Mouse (Mus musculus): ENCODE measurements around the gene Wdr93. TPM values are rescaled to one million over a fixed set of nuclear protein-coding genes. Genes with fewer than 3 reads are reported as not detected.

Gene Wdr93
- polyA plus RNA-seq, 1 experiment = not detected

DNA sequence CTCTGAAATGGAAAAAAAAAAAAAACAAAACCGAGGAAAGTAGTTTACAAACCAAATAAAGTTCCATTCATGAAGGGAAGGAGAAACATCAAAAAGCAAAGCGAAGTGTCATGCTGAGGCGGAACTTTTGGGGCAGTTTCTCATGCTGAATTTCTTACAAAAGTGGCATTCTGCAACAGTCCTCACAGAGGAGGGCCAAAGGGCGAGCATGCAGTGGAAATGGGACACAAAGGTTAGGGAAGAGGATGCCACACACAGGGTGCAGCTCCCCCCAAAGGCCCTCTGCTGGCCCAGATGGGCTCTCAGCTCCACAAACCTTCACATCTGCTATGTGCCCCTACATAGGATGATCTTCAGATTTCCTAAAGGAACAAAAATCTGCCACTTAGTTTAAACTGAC is 2.7 kb upstream of the Wdr93 start:
- TF ChIP-seq GATA1 (IDR thresholded peaks at IDR 0.05; ENCODE audit: low read length) = no peak
- no peak for TF ChIP-seq TAL1 (IDR thresholded peaks at IDR 0.05; ENCODE audit: low read length)
- no peak overlapping the region for H3K4me3 ChIP-seq (replicated peaks)
- H3K4me1 ChIP-seq (ENCODE audit: control insufficient read depth) = peaks cover 10% of the 10 kb centered on the region
- no peaks in the 10 kb centered on the region; the same call in 1 of the 2 replicates for H3K36me3 ChIP-seq (ENCODE audit: control insufficient read depth)
- H3K27me3 ChIP-seq (ENCODE audit: control insufficient read depth) = no peaks in the 10 kb centered on the region
- no peaks in the 10 kb centered on the region for H3K9me3 ChIP-seq (ENCODE audit: control insufficient read depth, low read length)

- H3K9me3 ChIP-seq (ENCODE audit: control insufficient read depth, low read length) = no peaks in the 10 kb centered on the region
- peaks cover 10% of the 10 kb centered on the region for H3K4me1 ChIP-seq (ENCODE audit: control insufficient read depth)
- H3K27me3 ChIP-seq (ENCODE audit: control insufficient read depth) = no peaks in the 10 kb centered on the region
- H3K4me3 ChIP-seq (replicated peaks) = peak overlapping the region; percentile 66
- TF ChIP-seq GATA1 (IDR thresholded peaks at IDR 0.05; ENCODE audit: low read length) = no peak
- H3K36me3 ChIP-seq (ENCODE audit: control insufficient read depth) = no peaks in the 10 kb centered on the region
Observed at GRCm38 (mm10) chr7:79742277-79742658, 695 bp upstream of the Wdr93 start.

DNA sequence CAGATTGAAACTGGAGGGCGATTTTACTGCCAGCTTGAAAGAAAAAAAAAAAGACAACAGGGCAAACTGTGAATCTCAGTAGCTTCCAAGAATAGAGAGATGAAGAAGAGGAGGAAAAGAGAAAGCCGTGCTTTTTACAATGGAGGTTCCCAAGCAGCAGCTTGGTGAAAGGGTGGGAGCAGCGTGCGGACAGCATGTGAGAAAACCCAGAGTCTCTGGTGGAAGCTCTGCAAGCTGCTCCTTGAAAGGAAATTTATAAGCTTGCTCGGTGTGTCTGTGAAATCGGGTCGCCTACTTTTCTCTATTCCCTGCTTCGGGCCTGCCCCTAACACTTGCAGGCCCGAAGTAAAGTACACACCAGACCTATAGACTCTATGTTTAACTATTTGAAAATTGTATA is 1.1 kb downstream of the Wdr93 start:
- TF ChIP-seq GATA1 (IDR thresholded peaks at IDR 0.05; ENCODE audit: low read length) (no peak), TAL1 (IDR thresholded peaks at IDR 0.05; ENCODE audit: low read length) (no peak)
- Histone ChIP-seq H3K27me3 (ENCODE audit: control insufficient read depth) (no peaks in the 10 kb centered on the region), H3K4me1 (ENCODE audit: control insufficient read depth) (peaks cover 10% of the 10 kb centered on the region), H3K9me3 (ENCODE audit: control insufficient read depth, low read length) (no peaks in the 10 kb centered on the region), H3K4me3 (replicated peaks) (no peak overlapping the region), H3K36me3 (ENCODE audit: control insufficient read depth) (no peaks in the 10 kb centered on the region)

DNA sequence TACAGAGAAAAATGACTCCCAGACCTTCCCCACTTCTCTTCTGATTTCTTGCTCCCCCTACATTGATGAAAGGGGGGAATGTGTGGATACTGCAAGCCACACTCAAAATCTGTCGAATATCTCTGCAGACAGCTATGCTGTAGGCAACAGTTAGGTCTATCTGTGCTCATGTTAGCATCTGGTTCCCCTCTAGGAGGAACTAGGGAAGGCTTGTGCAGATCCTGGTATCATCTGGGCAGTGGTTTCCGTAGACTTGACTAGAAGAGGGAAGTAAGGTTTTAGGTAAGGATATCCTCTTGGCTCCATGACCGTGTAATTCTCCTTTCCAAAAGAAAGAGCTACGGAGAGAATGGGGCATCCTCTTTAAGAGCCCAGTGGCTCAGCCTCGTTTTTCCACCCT is 1.6 kb downstream of the Wdr93 start:
- Histone ChIP-seq H3K9me3 (ENCODE audit: control insufficient read depth, low read length) (no peaks in the 10 kb centered on the region), H3K36me3 (ENCODE audit: control insufficient read depth) (no peaks in the 10 kb centered on the region), H3K4me3 (replicated peaks) (no peak overlapping the region), H3K27me3 (ENCODE audit: control insufficient read depth) (no peaks in the 10 kb centered on the region), H3K4me1 (ENCODE audit: control insufficient read depth) (peaks cover 10% of the 10 kb centered on the region)
- TF ChIP-seq GATA1 (IDR thresholded peaks at IDR 0.05; ENCODE audit: low read length) (no peak), TAL1 (IDR thresholded peaks at IDR 0.05; ENCODE audit: low read length) (no peak)

- Histone ChIP-seq H3K36me3 (ENCODE audit: control insufficient read depth) (no peaks in the 10 kb centered on the region), H3K27me3 (ENCODE audit: control insufficient read depth) (no peaks in the 10 kb centered on the region), H3K4me3 (replicated peaks) (no peak overlapping the region), H3K4me1 (ENCODE audit: control insufficient read depth) (peaks cover 6% of the 10 kb centered on the region), H3K9me3 (ENCODE audit: control insufficient read depth, low read length) (no peaks in the 10 kb centered on the region)
- TF ChIP-seq GATA1 (IDR thresholded peaks at IDR 0.05; ENCODE audit: low read length) (no peak), TAL1 (IDR thresholded peaks at IDR 0.05; ENCODE audit: low read length) (no peak)
Observed at GRCm38 (mm10) chr7:79747659-79748058, 4.7 kb downstream of the Wdr93 start.

GRCm38 (mm10) chr7:79749511-79749910 is 6.5 kb downstream of the Wdr93 start:
- no peaks in the 10 kb centered on the region for H3K27me3 ChIP-seq (ENCODE audit: control insufficient read depth)
- no peaks in the 10 kb centered on the region for H3K9me3 ChIP-seq (ENCODE audit: control insufficient read depth, low read length)
- H3K36me3 ChIP-seq (ENCODE audit: control insufficient read depth) = no peaks in the 10 kb centered on the region
- no peak overlapping the region for H3K4me3 ChIP-seq (replicated peaks)
- TF ChIP-seq TAL1 (IDR thresholded peaks at IDR 0.05; ENCODE audit: low read length) (no peak), GATA1 (IDR thresholded peaks at IDR 0.05; ENCODE audit: low read length) (no peak)
- no peaks in the 10 kb centered on the region for H3K4me1 ChIP-seq (ENCODE audit: control insufficient read depth)

GRCm38 (mm10) chr7:79756334-79756733 is 13.4 kb downstream of the Wdr93 start:
- H3K9me3 ChIP-seq (ENCODE audit: control insufficient read depth, low read length) = no peaks in the 10 kb centered on the region
- TF ChIP-seq GATA1 (IDR thresholded peaks at IDR 0.05; ENCODE audit: low read length) (no peak), TAL1 (IDR thresholded peaks at IDR 0.05; ENCODE audit: low read length) (no peak)
- H3K36me3 ChIP-seq (ENCODE audit: control insufficient read depth) = no peaks in the 10 kb centered on the region
- H3K27me3 ChIP-seq (ENCODE audit: control insufficient read depth) = no peaks in the 10 kb centered on the region
- H3K4me1 ChIP-seq (ENCODE audit: control insufficient read depth) = no peaks in the 10 kb centered on the region
- H3K4me3 ChIP-seq (replicated peaks) = no peak overlapping the region

DNA sequence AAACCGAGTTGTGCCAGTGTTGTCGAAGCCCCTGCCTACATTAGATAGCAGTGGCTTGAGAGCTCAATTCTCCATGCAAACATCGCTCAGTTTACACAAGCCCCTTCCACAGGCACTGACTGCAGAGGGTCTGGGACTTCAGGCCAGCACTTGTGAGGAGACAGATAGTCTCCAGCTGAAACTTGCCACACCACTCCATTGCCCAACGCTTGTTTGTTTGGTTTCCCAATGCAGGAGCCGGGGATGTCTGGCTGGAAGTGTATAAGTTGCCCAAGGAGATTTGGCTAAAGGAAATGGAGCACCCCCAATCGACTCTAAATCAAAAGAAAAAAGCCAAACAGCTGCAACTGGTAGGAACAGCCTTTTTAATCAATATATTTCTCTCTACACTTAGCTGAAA is 15.2 kb downstream of the Wdr93 start:
- no peaks in the 10 kb centered on the region for H3K4me1 ChIP-seq (ENCODE audit: control insufficient read depth)
- no peak overlapping the region for H3K4me3 ChIP-seq (replicated peaks)
- no peaks in the 10 kb centered on the region for H3K9me3 ChIP-seq (ENCODE audit: control insufficient read depth, low read length)
- TF ChIP-seq GATA1 (IDR thresholded peaks at IDR 0.05; ENCODE audit: low read length) (no peak), TAL1 (IDR thresholded peaks at IDR 0.05; ENCODE audit: low read length) (no peak)
- no peaks in the 10 kb centered on the region for H3K36me3 ChIP-seq (ENCODE audit: control insufficient read depth)
- H3K27me3 ChIP-seq (ENCODE audit: control insufficient read depth) = no peaks in the 10 kb centered on the region

- Histone ChIP-seq H3K4me3 (replicated peaks) (no peak overlapping the region), H3K27me3 (ENCODE audit: control insufficient read depth) (no peaks in the 10 kb centered on the region), H3K4me1 (ENCODE audit: control insufficient read depth) (no peaks in the 10 kb centered on the region), H3K9me3 (ENCODE audit: control insufficient read depth, low read length) (no peaks in the 10 kb centered on the region), H3K36me3 (ENCODE audit: control insufficient read depth) (no peaks in the 10 kb centered on the region)
- no peak for TF ChIP-seq GATA1 (IDR thresholded peaks at IDR 0.05; ENCODE audit: low read length)
- no peak for TF ChIP-seq TAL1 (IDR thresholded peaks at IDR 0.05; ENCODE audit: low read length)
Observed at GRCm38 (mm10) chr7:79759766-79760165, 16.8 kb downstream of the Wdr93 start.

DNA sequence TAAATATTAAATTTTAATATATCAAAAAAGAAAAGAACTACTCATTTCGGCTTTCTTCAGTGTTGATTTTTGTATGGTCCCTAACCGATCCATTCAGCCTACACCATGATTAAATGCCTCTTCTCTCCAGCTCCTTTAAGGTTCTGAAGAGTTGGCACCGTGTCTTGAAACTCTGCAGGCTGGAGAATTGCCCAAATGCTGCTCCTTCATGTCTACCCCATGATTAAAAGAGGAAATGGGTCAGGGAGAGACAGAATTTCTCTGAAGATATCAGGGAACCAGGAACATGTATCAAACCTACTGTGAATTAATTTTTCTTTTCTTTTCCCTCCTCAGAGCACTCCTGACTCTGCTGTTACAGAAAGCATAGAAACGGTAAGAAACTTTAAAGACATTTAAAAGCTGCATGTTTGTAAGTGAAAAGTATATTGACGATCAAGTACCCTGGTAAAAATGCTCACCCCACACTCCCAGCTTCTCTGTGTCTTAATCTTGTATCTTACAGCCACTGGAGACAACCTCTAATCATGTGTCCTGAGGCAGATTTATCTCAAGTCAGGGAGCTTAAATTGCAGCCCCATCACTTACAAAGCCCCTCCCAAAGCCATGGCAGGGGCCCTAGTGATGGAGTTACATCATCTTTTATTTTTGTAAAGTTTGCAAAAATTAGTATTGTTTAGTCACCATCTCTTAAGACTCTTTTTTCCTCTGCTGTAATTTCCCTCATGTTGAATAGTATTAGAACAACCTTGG is 18.3 kb downstream of the Wdr93 start:
- H3K9me3 ChIP-seq (ENCODE audit: control insufficient read depth, low read length) = no peaks in the 10 kb centered on the region
- H3K36me3 ChIP-seq (ENCODE audit: control insufficient read depth) = no peaks in the 10 kb centered on the region
- no peaks in the 10 kb centered on the region for H3K27me3 ChIP-seq (ENCODE audit: control insufficient read depth)
- H3K4me3 ChIP-seq (replicated peaks) = no peak overlapping the region
- no peaks in the 10 kb centered on the region for H3K4me1 ChIP-seq (ENCODE audit: control insufficient read depth)
- TF ChIP-seq GATA1 (IDR thresholded peaks at IDR 0.05; ENCODE audit: low read length) = no peak
- no peak for TF ChIP-seq TAL1 (IDR thresholded peaks at IDR 0.05; ENCODE audit: low read length)

Measured in erythroblast, embryonic 14.5 days (primary cell).